ENCODE assay signal across 13 mouse cellular contexts in the genomic region with DNA sequence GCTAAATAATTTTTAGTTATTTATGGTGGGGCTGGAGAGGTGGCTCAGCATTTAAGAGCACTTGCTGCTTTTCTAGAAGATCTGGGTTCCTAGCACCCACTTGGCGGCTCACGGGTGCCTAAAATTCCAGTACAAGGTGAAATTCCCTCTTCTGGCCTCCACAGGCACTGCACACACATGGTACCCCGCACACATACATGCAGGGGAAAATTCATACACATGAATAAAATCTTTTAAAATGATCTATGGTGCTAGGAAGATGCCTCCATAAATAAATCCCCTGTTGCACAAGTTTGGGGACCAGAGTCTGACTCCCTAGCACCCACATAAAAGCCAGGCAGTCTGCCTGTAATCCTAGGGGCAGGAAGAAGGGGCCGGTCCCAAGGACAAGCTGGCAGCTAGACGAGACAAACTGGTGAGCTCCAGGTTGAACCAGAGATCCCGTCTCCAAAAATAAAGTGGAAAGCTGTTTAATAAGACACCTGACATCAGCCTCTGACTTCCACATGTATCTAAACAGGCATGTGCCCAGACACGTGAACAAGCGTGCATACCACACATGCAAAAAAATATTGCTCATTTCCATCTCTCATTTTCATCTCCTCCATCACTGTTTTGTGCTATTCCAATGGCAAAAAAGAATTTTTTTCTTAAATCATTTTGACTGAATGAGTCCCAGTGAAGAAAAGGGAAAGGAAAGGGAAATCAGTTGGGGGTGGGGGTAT. TPM values are rescaled to one million over a fixed set of nuclear protein-coding genes. Genes with fewer than 3 reads are reported as not detected.
DNase-seq lines count a peak whose midpoint lies in the region; ATAC-seq and TF ChIP-seq lines count a peak whose summit lies in the region.
"Had no signal": no experiment of that assay in that cellular context is flagged by ENCODE, and none has a peak within 500 bp of the region (broad histone marks: within the 10 kb centered on the region; RNA-seq: fewer than 3 reads in every experiment).

No protein-coding gene starts in this region.

- H3K27ac ChIP-seq in gastrocnemius, adult 2 months: peak overlapping the region; percentile 96
- H3K27ac ChIP-seq in kidney, embryonic 15.5 days: peak overlapping the region; percentile 77; the same call in 1 of the 2 replicates
- no peak overlapping the region for H3K27ac ChIP-seq in kidney, embryonic 14.5 days (ENCODE audit: low read depth, low read length)
- H3K27ac ChIP-seq in stomach, embryonic 15.5 days: no peak overlapping the region
- H3K27ac ChIP-seq in stomach, postnatal 0 days (replicated peaks): no peak overlapping the region
- H3K27ac ChIP-seq: left cerebral cortex, adult 2 months; midbrain, embryonic 13.5 days had no signal

- 86% methylated on average over 8 of the region's 8 CpGs for WGBS in kidney, embryonic 15.5 days
- WGBS in kidney, embryonic 14.5 days: 88% methylated on average over 8 of the region's 8 CpGs
- WGBS in stomach, embryonic 15.5 days: 85% methylated on average over 8 of the region's 8 CpGs
- WGBS in stomach, postnatal 0 days: 88% methylated on average over 8 of the region's 8 CpGs

- intact Hi-C loops in gastrocnemius, adult 2 months (cut with DNase I): no loop called here

- no peak for ATAC-seq in kidney, embryonic 15.5 days (replicated peaks; ENCODE audit: low FRiP score)
- ATAC-seq in kidney, embryonic 14.5 days (ENCODE audit: low FRiP score, low TSS enrichment): no peak
- no peak for ATAC-seq in stomach, embryonic 15.5 days (ENCODE audit: insufficient read depth, low FRiP score, low read depth)
- no peak for ATAC-seq in stomach, postnatal 0 days (ENCODE audit: low FRiP score, low TSS enrichment)
- ATAC-seq: midbrain, embryonic 13.5 days had no signal

- H3K36me3 ChIP-seq in kidney, embryonic 15.5 days: no peaks in the 10 kb centered on the region
- no peaks in the 10 kb centered on the region for H3K36me3 ChIP-seq in kidney, embryonic 14.5 days (ENCODE audit: control insufficient read depth, insufficient read depth, low read length)
- no peaks in the 10 kb centered on the region for H3K36me3 ChIP-seq in stomach, embryonic 15.5 days
- no peaks in the 10 kb centered on the region for H3K36me3 ChIP-seq in stomach, postnatal 0 days (ENCODE audit: control insufficient read depth, insufficient read depth, low read length)
- H3K36me3 ChIP-seq: midbrain, embryonic 13.5 days had no signal

- TF ChIP-seq CTCF in gastrocnemius, adult 2 months (IDR thresholded peaks at IDR 0.05): peak; percentile 17; the same call in 1 of the 2 replicates
- no peak for TF ChIP-seq CTCF in stomach, postnatal 0 days (IDR thresholded peaks at IDR 0.05; ENCODE audit: low read depth)

- peak overlapping the region; percentile 82 for H3K4me3 ChIP-seq in gastrocnemius, adult 2 months
- peak overlapping the region; percentile 57 for H3K4me3 ChIP-seq in kidney, embryonic 15.5 days (replicated peaks)
- H3K4me3 ChIP-seq in kidney, embryonic 14.5 days (ENCODE audit: low read length): no peak overlapping the region; the same call in 1 of the 2 replicates
- no peak overlapping the region for H3K4me3 ChIP-seq in stomach, embryonic 15.5 days (replicated peaks)
- no peak overlapping the region for H3K4me3 ChIP-seq in stomach, postnatal 0 days (ENCODE audit: low read depth, low read length)
- H3K4me3 ChIP-seq: midbrain, embryonic 13.5 days had no signal

- peak overlapping the region; percentile 78 for H3K4me2 ChIP-seq in kidney, embryonic 15.5 days
- no peak overlapping the region; the same call in 1 of the 2 replicates for H3K4me2 ChIP-seq in kidney, embryonic 14.5 days (replicated peaks; ENCODE audit: low read depth, low read length)
- H3K4me2 ChIP-seq in stomach, embryonic 15.5 days: 0 out of 2 replicates have a peak overlapping the region, but pooled peaks have one; percentile 72
- no peak overlapping the region for H3K4me2 ChIP-seq in stomach, postnatal 0 days (replicated peaks; ENCODE audit: low read depth)
- H3K4me2 ChIP-seq: midbrain, embryonic 13.5 days had no signal

- no peaks in the 10 kb centered on the region for H3K9me3 ChIP-seq in kidney, embryonic 15.5 days (replicated peaks)
- no peaks in the 10 kb centered on the region for H3K9me3 ChIP-seq in kidney, embryonic 14.5 days (ENCODE audit: control insufficient read depth, low read length)
- no peaks in the 10 kb centered on the region for H3K9me3 ChIP-seq in stomach, embryonic 15.5 days
- no peaks in the 10 kb centered on the region for H3K9me3 ChIP-seq in stomach, postnatal 0 days (ENCODE audit: control insufficient read depth, low read length)
- H3K9me3 ChIP-seq: midbrain, embryonic 13.5 days had no signal

- H3K27me3 ChIP-seq in kidney, embryonic 15.5 days: peaks cover 15% of the 10 kb centered on the region
- H3K27me3 ChIP-seq in kidney, embryonic 14.5 days (ENCODE audit: control insufficient read depth, insufficient read depth, low read length): peaks cover 11% of the 10 kb centered on the region; the same call in 1 of the 2 replicates
- H3K27me3 ChIP-seq in stomach, embryonic 15.5 days (replicated peaks): no peaks in the 10 kb centered on the region
- H3K27me3 ChIP-seq in stomach, postnatal 0 days (ENCODE audit: control insufficient read depth, insufficient read depth, low read length): no peaks in the 10 kb centered on the region

- DNase-seq in gastrocnemius, adult 2 months: no peak
- DNase-seq in gastrocnemius, adult 18-20 months (ENCODE audit: low spot score): no peak
- no peak for DNase-seq in stomach, postnatal 0 days (ENCODE audit: low spot score)
- no peak for DNase-seq in ovary, postnatal 36 days (ENCODE audit: low spot score)
- no peak for DNase-seq in cerebellum, postnatal 25 days
- DNase-seq: adrenal gland, postnatal 25 days; lung, postnatal 10 days had no signal

- peaks cover 13% of the 10 kb centered on the region for H3K4me1 ChIP-seq in kidney, embryonic 15.5 days
- no peaks in the 10 kb centered on the region for H3K4me1 ChIP-seq in kidney, embryonic 14.5 days (ENCODE audit: control insufficient read depth, insufficient read depth, low read length)
- H3K4me1 ChIP-seq in stomach, embryonic 15.5 days: peaks cover 8% of the 10 kb centered on the region; the same call in 1 of the 2 replicates
- no peaks in the 10 kb centered on the region for H3K4me1 ChIP-seq in stomach, postnatal 0 days (replicated peaks; ENCODE audit: control insufficient read depth, insufficient read depth)

- TF ChIP-seq EP300 in stomach, postnatal 0 days (optimal IDR thresholded peaks at IDR 0.05): no peak

- H3K9ac ChIP-seq in kidney, embryonic 15.5 days: no peak overlapping the region
- H3K9ac ChIP-seq in kidney, embryonic 14.5 days (ENCODE audit: low read depth, low read length): no peak overlapping the region
- no peak overlapping the region for H3K9ac ChIP-seq in stomach, embryonic 15.5 days
- H3K9ac ChIP-seq in stomach, postnatal 0 days (ENCODE audit: low read length): no peak overlapping the region
- H3K9ac ChIP-seq: midbrain, embryonic 13.5 days had no signal

RNA-seq across cellular contexts. Expression of gene Vamp5, which starts 1.6 kb away (rescaled TPM):
- 100 to 1,000 TPM in 1 of 2 experiments, 10 to 100 TPM in 1; 97.5 to 102 TPM for total RNA-seq in gastrocnemius, adult 2 months (2021)
- 100 to 1,000 TPM; 107 to 121 TPM for total RNA-seq in gastrocnemius, adult 18-20 months (2021)
- polyA plus RNA-seq in kidney, embryonic 15.5 days (2015; fragmentation: Nextera tagmentation; extraction: Ambion mirVana): 35.0 and 40.7 TPM in 2 replicates
- polyA plus RNA-seq in kidney, embryonic 14.5 days (2014; fragmentation: Nextera tagmentation; extraction: Ambion mirVana): 32.1 and 38.4 TPM in 2 replicates
- polyA plus RNA-seq in stomach, embryonic 15.5 days (2015; fragmentation: Nextera tagmentation; extraction: Ambion mirVana): 23.9 and 26.8 TPM in 2 replicates
- 20.2 and 22.2 TPM in 2 replicates for polyA plus RNA-seq in stomach, postnatal 0 days (2015; fragmentation: Nextera tagmentation; extraction: Ambion mirVana)

RNA-seq across cellular contexts. Expression of gene Vamp8, which starts 11.8 kb away (rescaled TPM):
- total RNA-seq in gastrocnemius, adult 2 months (2021): 10 to 100 TPM; 50.4 to 58.0 TPM
- 10 to 100 TPM; 44.3 to 55.4 TPM for total RNA-seq in gastrocnemius, adult 18-20 months (2021)
- polyA plus RNA-seq in kidney, embryonic 15.5 days (2015; fragmentation: Nextera tagmentation; extraction: Ambion mirVana): 146 and 150 TPM in 2 replicates
- 114 and 143 TPM in 2 replicates for polyA plus RNA-seq in kidney, embryonic 14.5 days (2014; fragmentation: Nextera tagmentation; extraction: Ambion mirVana)
- polyA plus RNA-seq in stomach, embryonic 15.5 days (2015; fragmentation: Nextera tagmentation; extraction: Ambion mirVana): 215 and 219 TPM in 2 replicates
- 368 and 396 TPM in 2 replicates for polyA plus RNA-seq in stomach, postnatal 0 days (2015; fragmentation: Nextera tagmentation; extraction: Ambion mirVana)

RNA-seq across cellular contexts. Expression of gene Rnf181, which starts 11.9 kb away (rescaled TPM):
- total RNA-seq in gastrocnemius, adult 2 months (2021): 10 to 100 TPM; 24.9 to 26.6 TPM
- total RNA-seq in gastrocnemius, adult 18-20 months (2021): 10 to 100 TPM; 27.0 to 27.6 TPM
- polyA plus RNA-seq in kidney, embryonic 15.5 days (2015; fragmentation: Nextera tagmentation; extraction: Ambion mirVana): 116 and 130 TPM in 2 replicates
- polyA plus RNA-seq in kidney, embryonic 14.5 days (2014; fragmentation: Nextera tagmentation; extraction: Ambion mirVana): 103 and 106 TPM in 2 replicates
- 123 and 132 TPM in 2 replicates for polyA plus RNA-seq in stomach, embryonic 15.5 days (2015; fragmentation: Nextera tagmentation; extraction: Ambion mirVana)
- polyA plus RNA-seq in stomach, postnatal 0 days (2015; fragmentation: Nextera tagmentation; extraction: Ambion mirVana): 136 and 137 TPM in 2 replicates

RNA-seq across cellular contexts. Expression of gene Tmem150a, which starts 23.4 kb away (rescaled TPM):
- 10 to 100 TPM; 21.0 to 24.2 TPM for total RNA-seq in gastrocnemius, adult 2 months (2021)
- 10 to 100 TPM; 22.4 to 24.2 TPM for total RNA-seq in gastrocnemius, adult 18-20 months (2021)
- polyA plus RNA-seq in kidney, embryonic 15.5 days (2015; fragmentation: Nextera tagmentation; extraction: Ambion mirVana): 24.0 and 26.7 TPM in 2 replicates
- polyA plus RNA-seq in kidney, embryonic 14.5 days (2014; fragmentation: Nextera tagmentation; extraction: Ambion mirVana): 18.3 and 18.7 TPM in 2 replicates
- polyA plus RNA-seq in stomach, embryonic 15.5 days (2015; fragmentation: Nextera tagmentation; extraction: Ambion mirVana): 14.8 and 15.4 TPM in 2 replicates
- polyA plus RNA-seq in stomach, postnatal 0 days (2015; fragmentation: Nextera tagmentation; extraction: Ambion mirVana): 7.7 and 8.4 TPM in 2 replicates
- total RNA-seq: common myeloid progenitor, adult 5-6 weeks had no signal

RNA-seq across cellular contexts. Expression of gene 0610030E20Rik, which starts 31.6 kb away (rescaled TPM):
- 10 to 100 TPM; 10.1 to 11.7 TPM for total RNA-seq in gastrocnemius, adult 2 months (2021)
- 1 to 10 TPM; 7.2 to 8.0 TPM for total RNA-seq in gastrocnemius, adult 18-20 months (2021)
- 27.6 and 29.8 TPM in 2 replicates for polyA plus RNA-seq in kidney, embryonic 15.5 days (2015; fragmentation: Nextera tagmentation; extraction: Ambion mirVana)
- 26.7 and 29.8 TPM in 2 replicates for polyA plus RNA-seq in kidney, embryonic 14.5 days (2014; fragmentation: Nextera tagmentation; extraction: Ambion mirVana)
- 25.7 and 28.2 TPM in 2 replicates for polyA plus RNA-seq in stomach, embryonic 15.5 days (2015; fragmentation: Nextera tagmentation; extraction: Ambion mirVana)
- polyA plus RNA-seq in stomach, postnatal 0 days (2015; fragmentation: Nextera tagmentation; extraction: Ambion mirVana): 19.6 and 20.5 TPM in 2 replicates

Comparison
In these comparisons a context has a peak if more than half of its experiments do, and no peak if none do; other contexts are left out.
1. H3K27ac ChIP-seq: peak in gastrocnemius, adult 2 months (single experiment) and kidney, embryonic 15.5 days (single experiment); none in kidney, embryonic 14.5 days (single experiment), stomach, embryonic 15.5 days (single experiment) and stomach, postnatal 0 days (single experiment).
2. H3K4me3 ChIP-seq: peak in gastrocnemius, adult 2 months (single experiment) and kidney, embryonic 15.5 days (single experiment); none in kidney, embryonic 14.5 days (single experiment), stomach, embryonic 15.5 days (single experiment) and stomach, postnatal 0 days (single experiment).
3. H3K4me2 ChIP-seq: peak in kidney, embryonic 15.5 days (single experiment) and stomach, embryonic 15.5 days (single experiment); none in kidney, embryonic 14.5 days (single experiment) and stomach, postnatal 0 days (single experiment).